Mouse (Mus musculus): ENCODE data around the gene Aldh1a7. TPM values are rescaled to one million over a fixed set of nuclear protein-coding genes. Genes with fewer than 3 reads are reported as not detected.
"Not testable (repeated sequence)": the region's sequence is repeated elsewhere in the genome, so short reads cannot be mapped to it uniquely, and the experiment has no call there.

Gene Aldh1a7
- polyA plus RNA-seq, 1 experiment = 0.92 TPM

GRCm38 (mm10) chr19:20650008-20650407, 77.4 kb downstream of the Aldh1a7 start:
- Histone ChIP-seq H3K4me1 (ENCODE audit: control insufficient read depth, insufficient read depth, low read length) (no peaks in the 10 kb centered on the region), H3K4me3 (ENCODE audit: insufficient read depth, low read length) (no peak overlapping the region), H3K27ac (ENCODE audit: insufficient read depth, low read length) (no peak overlapping the region)
- no peak for TF ChIP-seq POLR2A (IDR thresholded peaks at IDR 0.05; ENCODE audit: extremely low read depth, insufficient read depth, low read length)
- no peak for TF ChIP-seq CTCF (IDR thresholded peaks at IDR 0.05; ENCODE audit: extremely low read depth, insufficient read depth, low read length)

- H3K4me1 ChIP-seq (ENCODE audit: control insufficient read depth, insufficient read depth, low read length); H3K4me3 ChIP-seq (ENCODE audit: insufficient read depth, low read length); H3K27ac ChIP-seq (ENCODE audit: insufficient read depth, low read length): not testable (repeated sequence)
These were observed 79.9 kb downstream of the Aldh1a7 start for GRCm38 (mm10) chr19:20647496-20647895.

GRCm38 (mm10) chr19:20644346-20644745, 83.0 kb downstream of the Aldh1a7 start:
- TF ChIP-seq CTCF (IDR thresholded peaks at IDR 0.05; ENCODE audit: extremely low read depth, insufficient read depth, low read length) = 0 out of 2 replicates have a peak, but pooled peaks have one; percentile 12
- TF ChIP-seq POLR2A (IDR thresholded peaks at IDR 0.05; ENCODE audit: extremely low read depth, insufficient read depth, low read length) = no peak
- H3K4me1 ChIP-seq (ENCODE audit: control insufficient read depth, insufficient read depth, low read length) = no peaks in the 10 kb centered on the region
- H3K4me3 ChIP-seq (ENCODE audit: insufficient read depth, low read length) = no peak overlapping the region
- H3K27ac ChIP-seq (ENCODE audit: insufficient read depth, low read length) = no peak overlapping the region

Other genes starting within 250 kb of the Aldh1a7 start
- 78.3 and 85.1 TPM in 2 replicates for gene Aldh1a1, start 234.8 kb downstream of the Aldh1a7 start, polyA plus RNA-seq (2012; rRNA removed)
- 0.33 and 0.49 TPM in 2 replicates for gene Tmc1, start 226.6 kb upstream of the Aldh1a7 start, polyA plus RNA-seq (2012; rRNA removed)

All from cortical plate, adult 2 months (tissue).